ENCODE assay signal across 7 mouse cellular contexts in genomic region chr2:25621229-25622200, GRCm38 (mm10). TPM values are rescaled to one million over a fixed set of nuclear protein-coding genes. Genes with fewer than 3 reads are reported as not detected.
A peak's percentile ranks its signal among the peaks of the same experiment; 100 is the strongest.
DNase-seq lines count a peak whose midpoint lies in the region; ATAC-seq lines count a peak whose summit lies in the region.

Tmem141 (minus strand) TSS chr2:25622005.

- ATAC-seq in midbrain, embryonic 13.5 days = peak; percentile 94

- H3K9me3 ChIP-seq in embryonic facial prominence, embryonic 10.5 days = no peaks in the 10 kb centered on the region
- no peaks in the 10 kb centered on the region for H3K9me3 ChIP-seq in limb, embryonic 10.5 days (replicated peaks)
- H3K9me3 ChIP-seq in midbrain, embryonic 13.5 days = no peaks in the 10 kb centered on the region

- H3K36me3 ChIP-seq in embryonic facial prominence, embryonic 10.5 days (replicated peaks) = no peaks in the 10 kb centered on the region
- H3K36me3 ChIP-seq in limb, embryonic 10.5 days = no peaks in the 10 kb centered on the region
- no peaks in the 10 kb centered on the region for H3K36me3 ChIP-seq in midbrain, embryonic 13.5 days

- H3K27ac ChIP-seq in embryonic facial prominence, embryonic 10.5 days (replicated peaks) = peak within 1 kb of the TSS; percentile 77
- peak within 1 kb of the TSS; percentile 80 for H3K27ac ChIP-seq in limb, embryonic 10.5 days
- peak within 1 kb of the TSS; percentile 56 for H3K27ac ChIP-seq in midbrain, embryonic 13.5 days

- peaks cover 21% of the 10 kb centered on the region for H3K4me1 ChIP-seq in embryonic facial prominence, embryonic 10.5 days
- H3K4me1 ChIP-seq in limb, embryonic 10.5 days = peaks cover 16% of the 10 kb centered on the region
- H3K4me1 ChIP-seq in midbrain, embryonic 13.5 days (replicated peaks) = peaks cover 12% of the 10 kb centered on the region

- peaks cover 38% of the 10 kb centered on the region for H3K27me3 ChIP-seq in embryonic facial prominence, embryonic 10.5 days (replicated peaks; ENCODE audit: low read depth, poor library complexity, severe bottlenecking)
- peaks cover 25% of the 10 kb centered on the region for H3K27me3 ChIP-seq in limb, embryonic 10.5 days (ENCODE audit: low read depth, poor library complexity, severe bottlenecking)
- peaks cover 30% of the 10 kb centered on the region for H3K27me3 ChIP-seq in midbrain, embryonic 13.5 days

- peak within 1 kb of the TSS; percentile 62 for H3K4me3 ChIP-seq in embryonic facial prominence, embryonic 10.5 days
- peak within 1 kb of the TSS; percentile 59 for H3K4me3 ChIP-seq in limb, embryonic 10.5 days
- peak within 1 kb of the TSS; percentile 51 for H3K4me3 ChIP-seq in midbrain, embryonic 13.5 days (replicated peaks)

- peak within 1 kb of the TSS; percentile 69 for H3K9ac ChIP-seq in midbrain, embryonic 13.5 days (replicated peaks)

- 5% methylated on average over 34 of the region's 34 CpGs for WGBS in embryonic facial prominence, embryonic 10.5 days
- WGBS in limb, embryonic 10.5 days = 6% methylated on average over 34 of the region's 34 CpGs
- WGBS in midbrain, embryonic 13.5 days = 6% methylated on average over 34 of the region's 34 CpGs

- peak within 1 kb of the TSS; percentile 74 for H3K4me2 ChIP-seq in midbrain, embryonic 13.5 days (replicated peaks)

- DNase-seq in adrenal gland, postnatal 10 days = peak; percentile 96
- peak; percentile 90 for DNase-seq in embryonic facial prominence, embryonic 10.5 days (ENCODE audit: low spot score)
- no peak for DNase-seq in gonadal fat pad, adult 2 months (ENCODE audit: low read depth)
- peak; percentile 91 for DNase-seq in kidney, adult 11 months
- peak; percentile 86 for DNase-seq in limb, embryonic 10.5 days (ENCODE audit: low spot score)
- peak; percentile 18 for DNase-seq in spleen, adult 12 weeks (ENCODE audit: low spot score)

RNA-seq across cellular contexts. Expression of gene Tmem141, which starts in this region (rescaled TPM):
- 10 to 100 TPM; 28.2 to 30.8 TPM for total RNA-seq in adrenal gland, postnatal 10 days (2021)
- polyA plus RNA-seq in embryonic facial prominence, embryonic 10.5 days (2016; fragmentation: Nextera tagmentation; extraction: Ambion mirVana) = 16.6 and 17.2 TPM in 2 replicates
- 72.5 and 74.2 TPM in 2 replicates for polyA plus RNA-seq in gonadal fat pad, adult 2 months (2012; rRNA removed)
- 17.0 and 20.7 TPM in 2 replicates for polyA plus RNA-seq in limb, embryonic 10.5 days (2016; fragmentation: Nextera tagmentation; extraction: Ambion mirVana)
- polyA plus RNA-seq in midbrain, embryonic 13.5 days (2015; fragmentation: Nextera tagmentation; extraction: Ambion mirVana) = 27.5 and 32.3 TPM in 2 replicates
